In genomic region chr12:33250197-33250596, GRCm38 (mm10) we compare ENCODE assay signal across 33 mouse cellular contexts.
"Had no signal": no experiment of that assay in that cellular context is flagged by ENCODE, and none has a peak within 500 bp of the region (broad histone marks: within the 10 kb centered on the region; RNA-seq: fewer than 3 reads in every experiment).

No protein-coding gene starts in this region.

- H3K9ac ChIP-seq: limb, embryonic 12.5 days; limb, embryonic 13.5 days; limb, embryonic 15.5 days; liver, embryonic 12.5 days; liver, embryonic 13.5 days; liver, embryonic 14.5 days; liver, embryonic 15.5 days; liver, postnatal 0 days; lung, embryonic 14.5 days; lung, embryonic 15.5 days; midbrain, embryonic 12.5 days; midbrain, embryonic 13.5 days; midbrain, embryonic 15.5 days; neural tube, embryonic 12.5 days; neural tube, embryonic 13.5 days had no signal

- H3K36me3 ChIP-seq: limb, embryonic 15.5 days; liver, embryonic 13.5 days; lung, embryonic 15.5 days; midbrain, embryonic 15.5 days had no signal

- H3K4me3 ChIP-seq: limb, embryonic 10.5 days; limb, embryonic 12.5 days; limb, embryonic 13.5 days; limb, embryonic 15.5 days; liver, embryonic 12.5 days; liver, embryonic 13.5 days; liver, embryonic 15.5 days; lung, embryonic 15.5 days; megakaryocyte, embryonic 14.5 days; midbrain, embryonic 10.5 days; midbrain, embryonic 12.5 days; midbrain, embryonic 13.5 days; midbrain, embryonic 15.5 days; myocyte; neural tube, embryonic 12.5 days; neural tube, embryonic 13.5 days had no signal

- H3K27me3 ChIP-seq: limb, embryonic 12.5 days; limb, embryonic 13.5 days; limb, embryonic 15.5 days; liver, embryonic 12.5 days; liver, embryonic 13.5 days; liver, embryonic 15.5 days; lung, embryonic 15.5 days; megakaryocyte, embryonic 14.5 days; midbrain, embryonic 12.5 days; midbrain, embryonic 13.5 days; midbrain, embryonic 15.5 days; neural tube, embryonic 12.5 days; neural tube, embryonic 13.5 days had no signal

- H3K9me3 ChIP-seq: limb, embryonic 10.5 days; limb, embryonic 12.5 days; limb, embryonic 13.5 days; limb, embryonic 15.5 days; liver, embryonic 12.5 days; liver, embryonic 13.5 days; liver, embryonic 15.5 days; lung, embryonic 15.5 days; megakaryocyte, embryonic 14.5 days; midbrain, embryonic 10.5 days; midbrain, embryonic 12.5 days; midbrain, embryonic 13.5 days; midbrain, embryonic 15.5 days; neural tube, embryonic 12.5 days; neural tube, embryonic 13.5 days had no signal

- ATAC-seq: liver, embryonic 12.5 days; liver, postnatal 0 days; lung, postnatal 0 days; midbrain, embryonic 13.5 days; midbrain, embryonic 15.5 days; midbrain, embryonic 16.5 days had no signal

- H3K27ac ChIP-seq: limb, embryonic 10.5 days; limb, embryonic 12.5 days; limb, embryonic 13.5 days; limb, embryonic 15.5 days; liver, embryonic 12.5 days; liver, embryonic 13.5 days; liver, embryonic 14.5 days; liver, embryonic 15.5 days; lung, embryonic 15.5 days; macrophage; midbrain, embryonic 10.5 days; midbrain, embryonic 12.5 days; midbrain, embryonic 13.5 days; midbrain, embryonic 15.5 days; neural tube, embryonic 12.5 days had no signal

- H3K4me2 ChIP-seq: limb, embryonic 12.5 days; limb, embryonic 13.5 days; limb, embryonic 15.5 days; liver, embryonic 11.5 days; liver, embryonic 12.5 days; liver, embryonic 13.5 days; liver, embryonic 15.5 days; lung, embryonic 14.5 days; lung, embryonic 15.5 days; midbrain, embryonic 11.5 days; midbrain, embryonic 12.5 days; midbrain, embryonic 13.5 days; midbrain, embryonic 15.5 days; neural tube, embryonic 12.5 days; neural tube, embryonic 13.5 days had no signal

- DNase-seq: left cerebral cortex, postnatal 4 days; liver; liver, embryonic 13.5 days; liver, postnatal 0 days; lung, adult 18-20 months; lung, adult 2 months; lung, embryonic 14.5 days; lung, postnatal 10 days; lung, postnatal 14 days; lung, postnatal 36 days; lung, postnatal 4 days; midbrain, embryonic 14.5 days had no signal

- H3K4me1 ChIP-seq: liver, embryonic 15.5 days had no signal
